Comparison of ENCODE assay signal across 14 mouse cellular contexts in genomic region chr7:57689836-57690235, GRCm38 (mm10).
"Had no signal": no experiment of that assay in that cellular context is flagged by ENCODE, and none has a peak within 500 bp of the region (broad histone marks: within the 10 kb centered on the region; RNA-seq: fewer than 3 reads in every experiment).

No protein-coding gene starts in this region.

- H3K4me3 ChIP-seq: layer of hippocampus, adult 2 months; limb, embryonic 10.5 days; liver, embryonic 15.5 days; midbrain, embryonic 15.5 days had no signal

- H3K9ac ChIP-seq: liver, embryonic 15.5 days; midbrain, embryonic 15.5 days had no signal

- H3K27ac ChIP-seq: layer of hippocampus, adult 2 months; limb, embryonic 10.5 days; liver, embryonic 15.5 days; midbrain, embryonic 15.5 days had no signal

- DNase-seq: kidney, adult 8-10 months; kidney, postnatal 4 days; lung, adult 2 months; lung, postnatal 36 days; right cerebral cortex, adult 18-20 months; right cerebral cortex, postnatal 25 days; thymus, postnatal 36 days had no signal

- H3K4me2 ChIP-seq: liver, embryonic 11.5 days; liver, embryonic 15.5 days; midbrain, embryonic 15.5 days had no signal

- H3K27me3 ChIP-seq: liver, embryonic 15.5 days; midbrain, embryonic 15.5 days had no signal

- ATAC-seq: intestine, postnatal 0 days; lung, postnatal 0 days; midbrain, embryonic 15.5 days had no signal

- H3K4me1 ChIP-seq: limb, embryonic 10.5 days; liver, embryonic 15.5 days; midbrain, embryonic 15.5 days had no signal

- H3K9me3 ChIP-seq: limb, embryonic 10.5 days; liver, embryonic 15.5 days; midbrain, embryonic 15.5 days had no signal

- H3K36me3 ChIP-seq: limb, embryonic 10.5 days; liver, embryonic 15.5 days; midbrain, embryonic 15.5 days had no signal
